Mouse (Mus musculus): ENCODE results near the gene Hinfp.
"Not testable (repeated sequence)": the region's sequence is repeated elsewhere in the genome, so short reads cannot be mapped to it uniquely, and the experiment has no call there.

The Hinfp gene

DNA sequence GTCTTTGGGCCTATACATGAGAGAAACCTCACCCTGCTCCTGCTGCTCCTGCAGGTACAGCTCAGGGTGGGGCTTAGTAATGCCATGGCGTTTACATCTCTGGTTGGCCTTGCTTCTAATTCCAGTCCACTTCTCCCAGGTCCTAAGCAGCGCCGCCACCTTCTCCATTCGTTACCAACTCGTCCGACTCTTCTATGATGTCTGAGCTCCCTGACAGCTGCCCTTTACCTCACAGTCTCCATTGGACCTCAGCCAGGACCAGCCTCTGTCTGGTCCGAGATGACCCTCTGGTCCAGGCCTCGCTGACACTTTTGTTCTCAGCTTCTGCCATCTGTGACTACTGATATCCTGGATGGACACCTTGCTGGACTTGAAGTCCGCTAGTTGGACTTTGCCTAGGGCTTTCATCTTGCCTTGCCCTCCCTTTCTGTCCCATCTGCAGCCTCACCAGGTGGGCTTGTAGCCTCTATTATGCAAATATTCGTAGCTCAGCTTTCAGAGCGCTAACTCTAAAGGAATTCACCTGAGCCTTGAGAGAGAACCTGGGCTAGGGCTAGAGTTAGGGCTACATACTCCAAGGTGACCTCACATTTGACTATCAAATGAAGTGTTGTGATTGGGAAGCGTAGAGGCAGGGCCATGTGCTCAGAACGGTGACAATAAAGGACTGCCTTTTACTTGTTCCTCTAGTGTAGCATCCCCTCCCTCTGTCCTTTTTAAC is 27.6 kb upstream of the Hinfp start:
- no peak for DNase-seq (ENCODE audit: low read depth, low spot score)

- DNase-seq (ENCODE audit: low read depth, low spot score) = no peak
Observed at GRCm38 (mm10) chr9:44330736-44331135, 25.3 kb upstream of the Hinfp start.

DNA sequence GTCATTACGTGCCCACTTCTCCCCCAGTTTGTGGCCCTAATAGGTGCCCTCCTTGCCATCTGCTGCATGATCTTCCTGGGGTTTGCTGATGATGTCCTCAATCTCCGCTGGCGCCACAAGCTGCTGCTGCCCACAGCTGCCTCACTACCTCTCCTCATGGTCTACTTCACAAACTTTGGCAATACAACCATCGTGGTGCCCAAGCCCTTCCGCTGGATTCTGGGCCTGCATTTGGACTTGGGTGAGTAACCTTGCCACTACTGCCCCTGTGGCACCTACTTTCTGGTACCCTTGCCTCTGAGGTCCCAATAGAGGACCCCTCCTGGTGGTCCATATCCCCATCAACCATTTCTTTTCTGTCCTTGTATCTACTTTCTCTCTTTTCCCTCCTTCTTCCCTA is 22.5 kb upstream of the Hinfp start:
- no peak for DNase-seq (ENCODE audit: low read depth, low spot score)

DNA sequence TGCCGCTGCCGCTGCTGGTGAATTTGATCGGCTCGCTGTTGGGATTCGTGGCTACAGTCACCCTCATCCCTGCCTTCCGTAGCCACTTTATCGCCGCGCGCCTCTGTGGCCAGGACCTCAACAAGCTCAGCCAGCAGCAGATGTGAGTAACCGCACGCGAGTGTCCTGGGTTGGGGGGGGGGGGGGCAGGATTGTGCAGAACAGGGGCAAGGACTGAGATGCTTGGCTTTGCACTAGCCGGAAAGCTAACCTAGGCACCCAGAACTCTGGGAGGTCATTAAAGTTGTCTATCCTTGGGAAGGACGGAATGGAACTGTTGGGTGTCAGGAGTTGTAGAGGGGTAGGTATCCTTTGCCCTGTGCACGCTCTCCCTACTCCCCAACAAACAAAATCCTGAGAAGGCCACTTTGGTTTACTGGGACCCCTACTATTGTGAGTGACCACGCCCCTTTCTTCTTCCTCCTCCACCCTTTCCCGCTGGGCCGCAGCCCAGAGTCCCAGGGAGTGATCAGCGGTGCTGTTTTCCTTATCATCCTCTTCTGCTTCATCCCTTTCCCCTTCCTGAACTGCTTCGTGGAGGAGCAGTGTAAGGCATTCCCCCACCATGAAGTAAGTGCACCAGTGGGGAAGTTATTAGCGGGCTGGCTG is 21.7 kb upstream of the Hinfp start:
- no peak for DNase-seq (ENCODE audit: low read depth, low spot score)

GRCm38 (mm10) chr9:44326371-44327063 is 21.0 kb upstream of the Hinfp start:
- DNase-seq (ENCODE audit: low read depth, low spot score) = no peak

DNA sequence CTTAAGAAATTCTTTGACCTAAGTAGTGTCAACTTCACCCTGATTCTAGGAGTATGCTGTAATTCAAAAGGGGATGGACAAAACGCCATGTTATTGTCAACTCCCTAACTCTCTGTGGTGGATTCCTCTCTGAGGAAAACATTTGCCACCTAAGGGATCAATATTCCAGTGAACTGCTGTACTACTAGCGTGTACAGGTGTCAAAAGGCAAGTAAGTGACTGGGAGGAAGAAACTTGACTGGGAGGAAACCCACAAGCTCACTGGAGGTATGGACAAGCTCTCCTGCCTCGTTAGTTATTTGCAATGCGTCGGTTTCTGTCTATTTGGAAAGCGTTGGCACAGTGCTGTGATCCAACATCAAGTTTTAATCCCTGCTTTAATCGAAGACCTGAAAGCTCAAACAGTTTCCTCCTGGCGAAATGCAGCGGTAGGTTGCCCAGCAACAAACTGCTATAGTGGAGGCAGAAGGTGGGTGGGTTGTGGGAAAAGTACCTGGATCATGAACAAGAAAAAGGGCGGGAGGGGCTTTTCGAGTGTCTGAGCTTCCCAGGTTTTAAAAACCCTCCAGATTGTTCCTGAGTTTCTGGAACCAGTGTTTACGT is 20.4 kb upstream of the Hinfp start, which contains the start of gene Dpagt1:
TSS of gene Dpagt1 (plus strand) at position 252 of the 603 bp plus-strand sequence.
- DNase-seq (ENCODE audit: low read depth, low spot score) = no peak

DNA sequence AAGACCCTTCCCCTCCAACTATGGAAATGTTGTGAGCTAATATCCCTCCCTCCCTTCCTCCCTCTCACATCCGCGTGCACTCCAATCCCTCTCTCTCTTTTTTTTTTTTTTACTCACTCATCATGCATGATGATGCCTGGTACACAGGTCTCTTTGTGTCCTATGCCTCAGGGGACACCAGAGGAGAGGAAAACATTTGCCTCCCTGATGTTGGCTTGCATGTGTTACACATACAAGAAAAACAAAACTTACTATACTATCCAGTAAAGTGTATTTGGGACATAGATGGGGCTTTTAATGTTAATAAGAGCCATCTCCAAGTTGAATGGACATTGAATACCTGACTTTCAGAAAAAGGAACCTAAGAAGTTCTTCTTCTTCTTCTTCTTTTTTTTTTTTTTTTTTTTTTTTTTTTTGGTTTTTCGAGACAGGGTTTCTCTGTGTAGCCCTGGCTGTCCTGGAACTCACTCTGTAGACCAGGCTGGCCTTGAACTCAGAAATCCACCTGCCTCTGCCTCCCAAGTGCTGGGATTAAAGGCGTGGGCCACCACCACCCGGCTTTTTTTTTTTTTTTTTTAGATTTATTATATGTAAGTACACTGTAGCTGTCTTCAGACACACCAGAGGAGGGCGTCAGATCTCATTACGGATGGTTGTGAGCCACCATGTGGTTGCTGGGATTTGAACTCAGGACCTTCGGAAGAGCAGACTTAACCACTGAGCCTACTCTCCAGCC is 19.7 kb upstream of the Hinfp start:
- not testable (repeated sequence) for DNase-seq (ENCODE audit: low read depth, low spot score)

GRCm38 (mm10) chr9:44324147-44324546 is 18.7 kb upstream of the Hinfp start:
- DNase-seq (ENCODE audit: low read depth, low spot score) = no peak

- not testable (repeated sequence) for DNase-seq (ENCODE audit: low read depth, low spot score)
Observed at GRCm38 (mm10) chr9:44323656-44324055, 18.2 kb upstream of the Hinfp start.

GRCm38 (mm10) chr9:44320799-44321133 is 15.3 kb upstream of the Hinfp start:
- no peak for DNase-seq (ENCODE audit: low read depth, low spot score)

DNA sequence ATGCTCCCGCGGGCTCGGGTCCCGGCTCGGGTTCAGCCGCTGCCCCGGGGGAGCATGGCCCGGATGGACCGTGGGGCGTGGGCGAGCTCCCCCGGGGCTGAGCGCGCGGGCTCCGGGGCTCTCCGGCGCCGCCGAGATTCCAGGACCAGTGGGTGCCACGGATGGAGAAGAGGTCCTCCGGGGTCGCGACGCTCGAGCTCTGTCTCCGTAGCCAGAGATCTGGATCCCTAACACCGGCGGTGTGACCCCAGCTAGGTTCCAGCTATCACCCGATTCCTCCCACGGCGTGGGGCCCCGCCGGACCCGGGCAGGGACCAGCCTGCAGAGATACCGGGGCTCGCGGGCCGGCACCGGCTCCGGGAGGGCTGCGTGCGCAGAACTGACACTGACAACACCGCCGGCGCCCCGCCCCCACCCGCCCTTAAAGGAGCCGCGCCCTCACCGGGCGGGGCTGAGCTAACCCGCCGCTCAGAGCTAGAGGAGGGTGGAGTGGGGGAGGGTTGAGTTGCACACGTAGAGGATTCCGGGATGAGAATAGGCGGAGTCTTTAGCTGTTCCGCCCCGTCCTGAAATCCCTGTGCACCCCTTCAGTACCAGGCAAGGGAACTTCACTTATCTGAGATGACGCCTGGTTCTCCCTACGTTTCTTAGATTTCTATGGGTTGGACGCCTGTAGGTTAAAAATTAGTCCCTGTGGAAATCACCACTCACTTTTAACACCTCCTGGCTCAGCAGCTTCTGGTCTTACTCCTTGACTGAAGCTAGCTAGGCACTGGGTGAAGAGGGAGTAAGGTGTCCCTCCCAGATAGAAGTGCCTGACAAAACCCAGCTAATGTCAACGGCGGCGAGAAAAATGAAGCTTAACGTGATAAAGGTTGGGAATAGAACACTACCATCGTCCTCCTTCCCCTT is 14.7 kb upstream of the Hinfp start, which contains the start of gene C2cd2l:
TSS of gene C2cd2l (minus strand) at position 399 of the 912 bp plus-strand sequence.
- DNase-seq (ENCODE audit: low read depth, low spot score) = no peak

DNA sequence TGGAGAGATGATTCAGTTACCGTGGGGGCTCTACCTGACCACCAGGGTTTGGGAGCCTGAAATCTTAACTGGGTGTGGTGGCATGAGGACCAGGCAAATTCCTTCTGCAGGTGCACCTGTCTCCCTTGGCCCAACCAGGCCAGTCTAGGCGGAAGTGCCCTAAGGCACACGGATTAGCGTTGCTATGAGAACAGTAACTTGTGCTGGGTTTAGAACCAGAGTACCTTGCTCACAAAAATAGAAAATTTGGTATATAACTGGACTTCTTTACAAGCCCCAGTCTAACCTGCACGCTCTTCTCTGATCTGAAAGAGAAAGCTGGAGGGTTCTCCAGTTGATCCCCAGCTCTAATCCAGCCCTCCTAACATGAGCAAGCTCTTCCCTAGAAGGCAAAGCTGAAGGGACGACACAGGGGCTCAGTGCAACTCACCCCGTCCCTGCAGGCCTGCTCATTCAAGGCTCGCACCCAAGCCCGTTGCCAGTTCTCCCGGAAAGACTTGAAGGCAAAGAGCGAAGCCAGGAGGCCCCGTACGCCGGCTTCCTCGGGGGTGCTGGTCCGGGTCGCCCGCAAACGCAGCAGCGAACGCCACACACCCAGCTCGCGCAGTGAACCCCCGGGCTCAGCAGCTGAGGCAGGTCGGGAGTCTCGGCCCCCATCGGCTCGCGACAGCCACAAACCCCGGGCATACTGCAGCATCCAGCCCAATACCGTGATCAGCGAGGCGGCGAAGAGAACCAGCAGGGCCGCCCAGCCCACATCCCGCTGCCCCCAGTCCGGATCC is 13.8 kb upstream of the Hinfp start:
- no peak for DNase-seq (ENCODE audit: low read depth, low spot score)

- no peak for DNase-seq (ENCODE audit: low read depth, low spot score)
Observed at GRCm38 (mm10) chr9:44318826-44319095, 13.3 kb upstream of the Hinfp start.

DNA sequence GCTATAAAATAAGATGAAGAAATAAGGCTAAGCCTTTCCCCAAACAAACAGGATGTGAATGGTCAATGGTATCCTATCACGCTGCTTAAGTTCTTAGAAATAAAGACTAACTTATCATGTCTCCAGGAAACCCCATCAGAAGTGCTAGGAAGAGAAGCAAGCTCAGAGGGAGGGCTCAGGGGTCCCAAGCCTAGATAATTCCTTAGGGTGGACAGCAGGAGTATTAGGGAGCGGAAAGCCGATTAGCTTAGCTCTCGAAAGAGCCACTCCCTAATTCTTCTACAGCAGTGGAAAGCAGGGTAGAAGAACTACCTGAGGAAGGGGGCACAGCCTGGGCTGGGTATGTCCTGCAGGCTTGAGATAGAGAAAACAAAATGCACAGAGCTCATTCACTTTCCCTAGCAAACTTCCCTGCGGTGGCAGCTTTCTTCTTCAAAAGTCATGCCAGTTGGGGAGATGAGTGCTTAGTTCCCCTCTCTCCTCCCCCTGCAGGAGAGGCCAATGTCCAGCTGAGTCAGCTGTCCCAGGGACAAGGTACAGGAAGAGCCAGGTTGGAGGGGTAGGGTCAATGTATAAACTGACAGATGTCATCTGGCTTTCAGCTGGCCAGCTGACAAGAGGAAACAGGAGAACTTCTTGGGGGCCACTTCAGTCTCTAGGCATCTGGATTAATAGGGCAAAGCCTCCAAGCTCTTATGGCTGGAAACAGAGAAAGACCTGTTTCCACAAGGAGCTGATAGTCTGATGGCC is 12.8 kb upstream of the Hinfp start:
- no peak for DNase-seq (ENCODE audit: low read depth, low spot score)

GRCm38 (mm10) chr9:44317452-44317851 is 12.0 kb upstream of the Hinfp start:
- DNase-seq (ENCODE audit: low read depth, low spot score) = no peak

DNA sequence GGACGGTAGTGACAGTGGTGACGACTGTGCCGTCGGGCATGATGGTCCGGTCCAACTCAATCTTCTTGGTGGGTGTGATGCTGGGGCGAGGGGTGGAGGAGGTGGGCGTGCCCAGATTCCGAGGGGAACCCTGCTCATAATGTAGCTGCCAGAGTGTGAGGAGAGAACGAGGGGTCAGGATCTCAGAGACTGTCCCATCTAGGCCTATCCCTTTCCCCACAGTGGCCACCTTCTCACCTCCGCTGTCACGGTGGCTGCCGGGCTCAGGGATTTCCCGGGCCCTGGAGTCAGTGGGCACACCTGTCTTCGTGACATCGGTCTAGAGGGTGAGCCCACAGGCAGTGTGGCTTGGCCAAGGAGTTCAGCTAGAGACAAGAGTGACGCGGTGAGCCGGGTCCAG is 9.4 kb upstream of the Hinfp start:
- DNase-seq (ENCODE audit: low read depth, low spot score) = no peak

- no peak for DNase-seq (ENCODE audit: low read depth, low spot score)
Observed at GRCm38 (mm10) chr9:44314257-44314547, 8.7 kb upstream of the Hinfp start.

DNA sequence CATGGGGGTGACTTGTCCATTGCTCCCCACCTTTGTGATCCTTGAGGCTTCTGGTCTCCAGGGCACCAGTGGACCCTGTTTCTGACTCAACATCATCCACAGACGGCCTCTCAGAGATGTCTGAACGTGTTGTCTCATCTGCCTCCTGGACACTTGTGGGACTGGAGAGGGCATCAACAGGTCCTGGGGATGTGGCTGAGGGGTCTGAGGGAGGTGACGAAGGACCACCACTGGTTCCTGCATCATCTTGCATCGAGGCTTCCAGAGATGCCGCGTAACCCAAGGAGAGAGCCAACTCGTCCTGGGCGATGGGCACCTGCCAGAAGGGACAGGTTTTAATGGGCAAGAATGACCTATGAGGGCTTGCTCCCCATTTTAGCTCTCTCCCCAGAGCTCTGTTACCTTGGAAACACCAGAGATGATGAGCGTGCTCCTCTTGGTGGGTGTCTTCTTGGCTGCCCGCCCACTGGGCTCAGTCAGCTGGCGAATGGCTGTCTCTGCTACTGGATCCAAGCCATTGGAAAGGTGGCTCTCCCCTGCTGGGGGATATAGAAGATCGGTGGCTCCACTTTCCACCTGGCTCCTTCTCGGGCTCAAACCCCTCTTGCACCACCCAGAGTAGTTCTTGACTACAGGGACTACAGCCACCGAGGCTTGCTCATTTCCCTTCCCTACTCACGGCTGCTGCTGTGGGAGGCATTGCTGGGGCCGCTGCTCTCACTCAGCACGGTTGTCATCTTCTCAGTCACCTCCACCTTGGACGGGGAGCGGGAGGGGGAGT is 8.2 kb upstream of the Hinfp start:
- DNase-seq (ENCODE audit: low read depth, low spot score) = no peak

Measured in WW6 (cell line).